Mouse (Mus musculus): Measurements from ENCODE around the gene Ntsr1. TPM values are rescaled to one million over a fixed set of nuclear protein-coding genes. Genes with fewer than 3 reads are reported as not detected.
A peak's percentile ranks its signal among the peaks of the same experiment; 100 is the strongest.

Gene Ntsr1
- 0.11 and 0.28 TPM in 2 replicates for polyA plus RNA-seq (2016; fragmentation: Nextera tagmentation; extraction: Ambion mirVana)

DNA sequence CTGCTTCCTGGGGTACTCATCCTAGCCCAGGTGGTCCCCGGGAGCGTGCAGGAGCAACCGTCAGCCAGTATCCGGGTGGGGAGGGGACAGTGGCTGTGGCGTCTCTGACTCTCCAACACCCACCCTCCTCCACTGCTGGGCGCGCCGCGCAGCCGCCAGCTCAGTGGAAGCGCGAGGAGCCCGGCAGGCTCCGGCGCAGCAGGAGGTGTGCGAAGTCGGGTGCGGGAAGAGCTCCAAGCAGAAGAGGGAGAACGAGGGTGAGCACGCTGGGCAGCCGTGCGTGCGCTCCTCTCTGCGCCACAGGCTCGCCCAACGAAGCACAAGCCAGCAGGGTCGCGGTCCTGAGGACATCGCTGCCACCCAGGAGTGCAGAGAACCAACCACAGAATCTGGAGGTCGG, at the start of gene Ntsr1:
TSS of gene Ntsr1 (plus strand) at position 236 of the 400 bp plus-strand sequence.
- no peaks in the 10 kb centered on the region for H3K36me3 ChIP-seq
- peaks cover 73% of the 10 kb centered on the region for H3K27me3 ChIP-seq (ENCODE audit: low read depth, poor library complexity, severe bottlenecking)
- H3K4me3 ChIP-seq: peak within 1 kb of the TSS; percentile 47
- H3K27ac ChIP-seq: no peak within 1 kb of the TSS
- peaks cover 25% of the 10 kb centered on the region for H3K4me1 ChIP-seq
- H3K9me3 ChIP-seq (replicated peaks): no peaks in the 10 kb centered on the region
- under 1% methylated on average over 30 of the region's 30 CpGs for WGBS
- peak; percentile 42 for DNase-seq (ENCODE audit: low spot score)

GRCm38 (mm10) chr2:180450529-180450928, 49.2 kb upstream of the Ntsr1 start:
- H3K36me3 ChIP-seq: no peaks in the 10 kb centered on the region
- peaks cover 24% of the 10 kb centered on the region for H3K27me3 ChIP-seq (ENCODE audit: low read depth, poor library complexity, severe bottlenecking)
- 85% methylated on average over 5 of the region's 5 CpGs for WGBS
- no peaks in the 10 kb centered on the region for H3K9me3 ChIP-seq (replicated peaks)
- no peak overlapping the region for H3K4me3 ChIP-seq
- DNase-seq (ENCODE audit: low spot score): no peak
- no peak overlapping the region for H3K27ac ChIP-seq
- H3K4me1 ChIP-seq: peaks cover 1% of the 10 kb centered on the region

- H3K36me3 ChIP-seq: no peaks in the 10 kb centered on the region
- no peaks in the 10 kb centered on the region for H3K9me3 ChIP-seq (replicated peaks)
- peaks cover 17% of the 10 kb centered on the region for H3K4me1 ChIP-seq
- 2% methylated on average over 65 of the region's 65 CpGs for WGBS
- H3K4me3 ChIP-seq: peak within 1 kb of the TSS; percentile 60
- DNase-seq (ENCODE audit: low spot score): peak; percentile 92
- peaks cover 69% of the 10 kb centered on the region for H3K27me3 ChIP-seq (ENCODE audit: low read depth, poor library complexity, severe bottlenecking)
- peak within 1 kb of the TSS; percentile 47 for H3K27ac ChIP-seq
Observed at GRCm38 (mm10) chr2:180455723-180456698, 43.8 kb upstream of the Ntsr1 start, which contains the start of gene Slco4a1. Gene Slco4a1 (plus strand): TSS chr2:180456245.

DNA sequence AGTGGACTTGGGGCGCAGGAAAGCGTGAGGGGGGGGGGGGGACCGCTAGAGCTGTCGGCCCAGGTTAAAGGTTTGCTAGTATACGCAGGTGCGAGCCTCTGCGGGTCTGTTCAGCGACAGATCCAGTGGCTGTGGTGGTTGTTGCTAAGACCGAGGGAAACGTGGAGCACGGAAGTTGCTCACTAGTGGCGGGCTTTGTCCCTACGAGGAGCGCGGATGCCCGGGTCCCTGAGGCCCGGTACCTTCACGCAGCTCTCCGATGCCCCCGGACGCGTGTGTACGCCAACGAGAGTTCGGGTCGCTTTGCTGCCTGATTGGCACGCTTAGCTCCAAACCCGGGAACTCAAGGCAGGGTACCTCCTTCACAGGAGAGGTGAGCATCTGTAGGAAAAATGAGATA, 43.1 kb upstream of the Ntsr1 start:
- no peak for DNase-seq (ENCODE audit: low spot score)
- Histone ChIP-seq H3K4me3 (peak overlapping the region; percentile 60), H3K9me3 (replicated peaks) (no peaks in the 10 kb centered on the region), H3K27ac (peak overlapping the region; percentile 33; the same call in 1 of the 2 replicates), H3K4me1 (peaks cover 17% of the 10 kb centered on the region), H3K27me3 (ENCODE audit: low read depth, poor library complexity, severe bottlenecking) (peaks cover 69% of the 10 kb centered on the region), H3K36me3 (no peaks in the 10 kb centered on the region)
- WGBS: under 1% methylated on average over 28 of the region's 28 CpGs

DNA sequence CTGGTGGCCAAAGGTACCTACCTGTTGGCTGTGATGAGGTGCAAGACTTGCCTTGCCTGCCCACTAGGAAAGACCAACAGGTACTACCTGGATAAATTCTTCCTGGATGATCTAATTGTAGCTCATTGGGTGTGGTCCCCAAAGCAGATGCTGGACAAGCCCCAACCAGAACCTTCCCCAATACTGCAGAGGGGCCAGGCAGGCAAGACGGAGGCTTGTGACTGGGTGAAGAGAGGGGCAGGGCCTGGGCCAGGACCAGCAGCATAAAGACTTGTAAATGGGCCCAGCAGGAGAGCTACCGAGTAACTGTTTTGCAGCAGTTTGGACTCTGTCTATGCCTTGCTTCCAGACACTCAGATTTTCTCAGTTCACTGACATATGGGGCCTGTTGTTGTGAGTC, 42.1 kb upstream of the Ntsr1 start:
- Histone ChIP-seq H3K4me3 (no peak overlapping the region), H3K4me1 (peaks cover 17% of the 10 kb centered on the region), H3K27me3 (ENCODE audit: low read depth, poor library complexity, severe bottlenecking) (peaks cover 69% of the 10 kb centered on the region), H3K9me3 (replicated peaks) (no peaks in the 10 kb centered on the region), H3K36me3 (no peaks in the 10 kb centered on the region), H3K27ac (no peak overlapping the region)
- no peak for DNase-seq (ENCODE audit: low spot score)
- WGBS: 34% methylated on average over 2 of the region's 2 CpGs

- H3K27me3 ChIP-seq (ENCODE audit: low read depth, poor library complexity, severe bottlenecking): peaks cover 71% of the 10 kb centered on the region
Observed at GRCm38 (mm10) chr2:180459437-180459836, 40.3 kb upstream of the Ntsr1 start.

DNA sequence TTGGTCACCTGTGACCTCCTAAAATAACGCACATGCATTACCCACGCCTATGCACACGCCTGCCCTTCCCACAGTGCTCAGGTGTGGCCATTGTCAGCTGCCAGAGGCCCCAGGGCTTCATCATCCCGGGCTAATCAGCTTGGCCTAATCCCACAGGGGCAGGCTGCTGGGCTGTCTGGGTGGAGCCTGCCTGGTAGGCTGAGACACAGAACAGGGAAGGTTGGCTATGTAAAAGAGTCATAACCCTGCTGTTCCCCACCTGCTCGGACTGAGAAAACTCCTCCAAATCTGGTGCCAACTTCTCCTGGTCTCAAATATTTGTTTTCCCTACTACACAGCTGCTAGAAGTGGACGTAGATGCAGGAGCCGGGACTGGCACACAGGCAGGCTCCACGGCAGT, 39.0 kb upstream of the Ntsr1 start:
- no peaks in the 10 kb centered on the region for H3K9me3 ChIP-seq (replicated peaks)
- peaks cover 58% of the 10 kb centered on the region for H3K27me3 ChIP-seq (ENCODE audit: low read depth, poor library complexity, severe bottlenecking)
- H3K4me1 ChIP-seq: peaks cover 13% of the 10 kb centered on the region
- no peak overlapping the region for H3K4me3 ChIP-seq
- no peak for DNase-seq (ENCODE audit: low spot score)
- no peak overlapping the region for H3K27ac ChIP-seq
- H3K36me3 ChIP-seq: no peaks in the 10 kb centered on the region
- 73% methylated on average over 8 of the region's 8 CpGs for WGBS

More at GRCm38 (mm10) chr2:180459437-180459836, 40.3 kb upstream of the Ntsr1 start:
- Histone ChIP-seq H3K4me1 (peaks cover 17% of the 10 kb centered on the region), H3K27ac (no peak overlapping the region), H3K36me3 (no peaks in the 10 kb centered on the region), H3K4me3 (no peak overlapping the region), H3K9me3 (replicated peaks) (no peaks in the 10 kb centered on the region)
- WGBS: 81% methylated on average over 4 of the region's 4 CpGs
- DNase-seq (ENCODE audit: low spot score): no peak

GRCm38 (mm10) chr2:180462593-180462992, 37.2 kb upstream of the Ntsr1 start:
- Histone ChIP-seq H3K4me1 (no peaks in the 10 kb centered on the region; the same call in 1 of the 2 replicates), H3K27ac (no peak overlapping the region)

DNA sequence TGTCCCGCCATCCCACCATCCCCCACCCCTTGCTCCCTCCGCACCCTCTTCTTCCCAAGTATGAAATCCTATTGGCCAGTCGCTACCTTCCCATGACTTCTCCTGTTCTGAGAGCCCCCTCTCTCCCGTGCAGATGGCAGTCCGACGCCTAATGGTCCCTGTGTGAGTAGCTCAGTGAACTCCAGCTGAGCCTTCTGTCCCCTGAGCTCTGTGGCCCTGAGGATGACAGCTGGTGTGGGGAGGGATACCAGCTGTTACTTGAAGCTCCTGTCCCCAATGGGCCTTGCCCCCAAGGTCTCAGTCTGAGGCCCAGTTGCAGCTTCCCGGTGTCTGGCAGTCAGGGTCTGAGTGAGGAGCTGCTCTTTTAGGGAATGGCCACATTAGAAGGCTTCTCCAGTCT, 33.3 kb upstream of the Ntsr1 start:
- no peaks in the 10 kb centered on the region; the same call in 1 of the 2 replicates for H3K4me1 ChIP-seq
- WGBS: 73% methylated on average over 7 of the region's 7 CpGs
- no peak overlapping the region for H3K4me3 ChIP-seq
- H3K27ac ChIP-seq: no peak overlapping the region
- no peaks in the 10 kb centered on the region for H3K9me3 ChIP-seq (replicated peaks)
- no peak for DNase-seq (ENCODE audit: low spot score)
- H3K36me3 ChIP-seq: no peaks in the 10 kb centered on the region
- peaks cover 15% of the 10 kb centered on the region for H3K27me3 ChIP-seq (ENCODE audit: low read depth, poor library complexity, severe bottlenecking)

More at GRCm38 (mm10) chr2:180462593-180462992, 37.2 kb upstream of the Ntsr1 start:
- Histone ChIP-seq H3K36me3 (no peaks in the 10 kb centered on the region), H3K4me3 (no peak overlapping the region), H3K9me3 (replicated peaks) (no peaks in the 10 kb centered on the region), H3K27me3 (ENCODE audit: low read depth, poor library complexity, severe bottlenecking) (peaks cover 40% of the 10 kb centered on the region)
- DNase-seq (ENCODE audit: low spot score): no peak
- WGBS: 86% methylated on average over 8 of the region's 8 CpGs

GRCm38 (mm10) chr2:180468871-180469270, 30.9 kb upstream of the Ntsr1 start:
- DNase-seq (ENCODE audit: low spot score): no peak
- 91% methylated on average over 8 of the region's 8 CpGs for WGBS

DNA sequence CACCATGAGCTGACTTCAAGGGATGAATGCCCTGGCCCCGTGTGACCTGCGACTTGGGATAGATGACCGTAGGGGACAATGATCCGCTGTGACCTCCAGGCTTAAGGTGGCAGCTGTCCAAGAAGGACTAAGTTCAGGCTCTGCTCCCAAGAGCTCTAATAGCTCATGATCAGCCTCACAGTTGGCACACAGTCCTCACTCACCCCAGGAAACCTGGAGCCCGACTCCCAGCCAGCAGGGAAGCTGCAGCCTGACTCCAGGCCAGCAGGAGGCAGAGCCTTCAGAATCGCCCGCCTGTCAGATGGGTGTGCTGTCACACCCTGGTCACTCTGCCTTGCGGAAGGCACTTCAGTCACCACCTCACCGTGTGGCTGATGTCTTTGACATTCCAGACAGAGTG, 30.0 kb upstream of the Ntsr1 start:
- no peak overlapping the region for H3K27ac ChIP-seq
- DNase-seq (ENCODE audit: low spot score): no peak

More at GRCm38 (mm10) chr2:180468871-180469270, 30.9 kb upstream of the Ntsr1 start:
- Histone ChIP-seq H3K4me1 (peaks cover 18% of the 10 kb centered on the region), H3K36me3 (no peaks in the 10 kb centered on the region), H3K27me3 (ENCODE audit: low read depth, poor library complexity, severe bottlenecking) (peaks cover 19% of the 10 kb centered on the region), H3K4me3 (no peak overlapping the region), H3K9me3 (replicated peaks) (no peaks in the 10 kb centered on the region), H3K27ac (no peak overlapping the region)

GRCm38 (mm10) chr2:180472306-180473079, 27.3 kb upstream of the Ntsr1 start:
- H3K4me1 ChIP-seq: peaks cover 24% of the 10 kb centered on the region

More for the DNA sequence above, 30.0 kb upstream of the Ntsr1 start:
- no peaks in the 10 kb centered on the region for H3K36me3 ChIP-seq
- peaks cover 24% of the 10 kb centered on the region for H3K4me1 ChIP-seq
- H3K4me3 ChIP-seq: no peak overlapping the region
- peaks cover 16% of the 10 kb centered on the region for H3K27me3 ChIP-seq (ENCODE audit: low read depth, poor library complexity, severe bottlenecking)
- WGBS: 69% methylated on average over 9 of the region's 9 CpGs
- no peaks in the 10 kb centered on the region for H3K9me3 ChIP-seq (replicated peaks)

More at GRCm38 (mm10) chr2:180472306-180473079, 27.3 kb upstream of the Ntsr1 start:
- Histone ChIP-seq H3K36me3 (no peaks in the 10 kb centered on the region), H3K27me3 (ENCODE audit: low read depth, poor library complexity, severe bottlenecking) (peaks cover 16% of the 10 kb centered on the region), H3K9me3 (replicated peaks) (no peaks in the 10 kb centered on the region), H3K27ac (no peak overlapping the region), H3K4me3 (peak overlapping the region; percentile 18; the same call in 1 of the 2 replicates)
- peak; percentile 75 for DNase-seq (ENCODE audit: low spot score)
- 6% methylated on average over 21 of the region's 21 CpGs for WGBS

All from limb, embryonic 10.5 days (tissue).